Mouse (Mus musculus): ENCODE data around the gene Zfp423.
A peak's percentile ranks its signal among the peaks of the same experiment; 100 is the strongest.

Gene Zfp423

GRCm38 (mm10) chr8:87952298-87952697, 7.1 kb downstream of the Zfp423 start:
- DNase-seq (ENCODE audit: low read depth), result no peak

- peak; percentile 51 for DNase-seq (ENCODE audit: low read depth)
Measured at GRCm38 (mm10) chr8:87944225-87944934, 15.0 kb downstream of the Zfp423 start.

DNA sequence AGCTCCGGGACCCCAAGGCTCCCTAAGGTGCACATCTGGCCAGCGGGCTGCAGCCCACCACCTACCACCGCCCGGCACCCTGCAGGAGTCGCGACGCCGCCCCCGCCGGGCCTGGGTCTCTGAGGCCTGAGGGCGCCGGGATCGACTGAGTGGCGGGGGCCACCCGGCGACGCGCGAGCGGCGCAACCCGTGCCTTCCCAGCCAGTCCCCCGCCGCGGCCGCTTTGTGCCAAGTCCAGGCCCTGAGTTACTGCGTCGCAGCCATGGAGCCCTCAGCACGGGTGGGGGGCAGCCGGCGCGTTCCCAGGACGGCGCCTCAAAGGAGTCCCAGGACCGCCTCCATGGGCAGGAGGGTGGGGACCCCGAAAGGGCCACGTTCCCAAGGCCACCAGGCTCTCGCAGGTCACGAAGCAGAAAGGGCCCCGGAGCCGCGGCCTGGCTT, 15.7 kb downstream of the Zfp423 start:
- no peak for DNase-seq (ENCODE audit: low read depth)

GRCm38 (mm10) chr8:87940646-87941045, 18.7 kb downstream of the Zfp423 start:
- no peak for DNase-seq (ENCODE audit: low read depth)

DNA sequence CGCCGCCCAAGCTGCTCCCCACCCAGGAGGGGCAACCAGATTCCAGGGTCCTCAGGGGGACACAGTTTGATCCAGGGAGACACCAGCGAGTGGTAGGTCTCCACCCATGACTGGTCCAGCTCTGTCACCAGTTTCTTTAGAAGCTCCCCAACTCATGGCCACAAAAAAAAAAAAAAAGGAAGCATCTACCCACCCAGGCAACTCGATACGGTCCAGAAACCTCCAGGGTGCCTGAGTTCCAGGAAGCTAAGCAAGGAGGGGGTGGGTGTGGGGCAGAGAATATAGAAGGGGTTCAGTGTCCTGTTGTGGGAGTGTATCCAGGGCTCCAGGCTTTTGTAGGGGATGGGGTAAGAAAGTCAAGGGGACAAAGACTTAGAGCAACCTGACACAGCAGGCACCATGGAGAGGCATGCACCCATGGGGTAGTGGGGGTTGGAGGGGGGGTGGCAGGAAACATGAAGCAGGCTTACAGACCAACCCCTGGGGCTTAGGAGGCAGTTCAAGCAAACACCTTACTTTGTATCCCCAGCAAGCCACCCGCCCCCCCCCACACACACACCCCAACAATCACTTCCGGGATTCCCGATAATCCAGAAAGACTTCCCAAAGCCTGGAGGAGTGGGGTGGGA, 20.0 kb downstream of the Zfp423 start:
- DNase-seq (ENCODE audit: low read depth), result peak; percentile 27

GRCm38 (mm10) chr8:87938351-87939232, 20.8 kb downstream of the Zfp423 start:
- DNase-seq (ENCODE audit: low read depth), result no peak

- DNase-seq (ENCODE audit: low read depth), result no peak
Measured at GRCm38 (mm10) chr8:87937211-87937610, 22.2 kb downstream of the Zfp423 start.

- DNase-seq (ENCODE audit: low read depth), result no peak
Measured at GRCm38 (mm10) chr8:87935088-87935680, 24.2 kb downstream of the Zfp423 start.

GRCm38 (mm10) chr8:87934175-87934574, 25.2 kb downstream of the Zfp423 start:
- no peak for DNase-seq (ENCODE audit: low read depth)

DNA sequence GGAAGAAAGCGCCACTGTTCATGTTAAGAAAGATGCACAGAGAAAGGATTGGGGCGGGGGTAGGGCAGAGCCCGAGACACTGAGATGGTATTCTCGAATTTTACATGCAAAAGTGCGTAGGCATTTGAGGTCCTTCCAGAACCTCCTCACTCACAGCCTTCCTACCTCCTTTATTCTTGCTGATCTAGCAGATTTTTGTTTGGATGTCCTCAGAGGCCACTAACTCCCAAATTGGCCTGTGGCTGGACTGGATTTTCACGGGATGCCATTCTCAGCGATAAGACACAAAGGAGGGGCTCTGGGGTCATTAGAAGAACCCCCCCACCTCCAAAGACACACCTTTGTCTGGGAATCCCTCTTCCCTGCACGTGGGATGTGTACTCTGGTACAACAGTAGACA, 25.6 kb downstream of the Zfp423 start:
- no peak for DNase-seq (ENCODE audit: low read depth)

GRCm38 (mm10) chr8:87928857-87929256, 30.5 kb downstream of the Zfp423 start:
- DNase-seq (ENCODE audit: low read depth), result no peak

DNA sequence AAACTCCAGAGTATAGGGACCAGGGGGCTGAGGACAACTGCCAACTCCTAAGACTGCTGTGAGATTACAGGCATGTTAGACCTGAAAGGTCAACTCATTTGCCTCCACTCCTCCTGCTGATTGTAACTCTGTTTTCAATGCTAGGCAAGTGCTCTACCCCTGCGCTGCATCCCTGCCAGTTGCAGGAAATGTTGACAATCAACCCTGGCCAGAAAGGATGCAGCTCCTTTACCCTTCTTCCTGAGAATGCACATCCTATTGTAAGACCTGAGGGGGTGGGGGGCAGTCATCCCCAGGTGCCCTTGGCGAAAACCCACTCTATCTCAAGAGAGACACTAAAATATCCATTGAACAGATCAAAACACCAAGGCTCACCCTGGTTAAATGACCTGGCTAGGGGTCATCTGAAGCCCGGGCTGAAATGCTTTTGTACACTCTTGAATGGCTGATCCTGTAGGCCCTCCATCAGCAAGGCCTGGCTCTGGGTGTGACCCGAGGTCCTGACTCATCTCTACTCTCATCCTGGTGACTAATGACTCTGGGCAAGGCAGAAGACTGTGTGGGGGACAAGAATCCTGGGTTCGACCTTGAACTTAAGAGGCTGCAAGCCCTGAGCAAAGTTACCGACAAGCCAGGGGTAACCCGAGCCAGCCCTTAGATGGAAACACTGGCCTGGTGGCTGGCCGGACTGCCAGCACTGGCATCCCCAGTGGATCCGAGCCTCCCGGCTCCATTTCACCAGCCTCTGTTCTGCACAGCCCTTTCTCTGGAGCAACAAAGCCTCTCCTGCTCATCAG, 32.2 kb downstream of the Zfp423 start:
- DNase-seq (ENCODE audit: low read depth), result peak; percentile 93

GRCm38 (mm10) chr8:87926098-87926890, 33.1 kb downstream of the Zfp423 start:
- peak; percentile 62 for DNase-seq (ENCODE audit: low read depth)

- DNase-seq (ENCODE audit: low read depth), result no peak
Measured at GRCm38 (mm10) chr8:87922936-87923335, 36.5 kb downstream of the Zfp423 start.

- DNase-seq (ENCODE audit: low read depth), result no peak
Measured at GRCm38 (mm10) chr8:87922446-87922845, 36.9 kb downstream of the Zfp423 start.

- DNase-seq (ENCODE audit: low read depth), result no peak
Measured at GRCm38 (mm10) chr8:87918004-87918403, 41.4 kb downstream of the Zfp423 start.

- DNase-seq (ENCODE audit: low read depth), result no peak
Measured at GRCm38 (mm10) chr8:87915763-87916162, 43.6 kb downstream of the Zfp423 start.

DNA sequence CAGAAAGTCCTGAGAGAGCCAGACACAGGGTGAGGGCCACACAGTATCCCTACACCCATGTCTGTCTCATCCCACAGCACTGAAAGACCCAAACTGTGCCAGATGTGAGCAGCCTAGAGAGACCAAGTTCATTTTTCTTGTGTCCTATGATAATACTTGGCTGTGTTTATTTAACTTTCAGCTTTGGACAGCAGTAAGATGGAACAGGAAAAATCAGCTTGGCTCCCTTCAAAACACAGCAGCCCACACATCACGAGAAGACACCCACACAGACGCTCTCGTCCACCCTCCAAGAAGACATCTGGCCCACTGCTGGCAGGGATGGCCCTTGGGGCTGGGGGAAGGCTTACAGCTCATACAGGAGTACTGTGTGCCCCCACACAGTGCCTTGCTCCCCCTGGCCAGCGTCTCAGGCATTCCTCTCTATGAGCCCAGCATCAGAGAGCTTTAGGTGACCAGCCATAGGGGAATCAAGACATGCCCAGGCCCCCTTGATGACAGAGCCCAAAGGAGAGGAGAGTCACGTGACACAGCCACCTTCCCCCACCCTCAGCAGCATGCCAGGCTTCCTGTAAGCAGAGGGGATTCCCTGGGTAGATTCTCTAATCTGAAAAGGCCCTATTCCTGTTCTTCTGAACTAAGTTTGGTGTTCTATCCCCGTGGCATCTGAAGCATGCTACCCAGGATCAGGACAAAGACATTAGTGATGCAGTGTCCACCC, 45.0 kb downstream of the Zfp423 start:
- DNase-seq (ENCODE audit: low read depth), result no peak

- DNase-seq (ENCODE audit: low read depth), result no peak
Measured at GRCm38 (mm10) chr8:87908940-87909339, 50.5 kb downstream of the Zfp423 start.

- no peak for DNase-seq (ENCODE audit: low read depth)
Measured at GRCm38 (mm10) chr8:87905404-87905803, 54.0 kb downstream of the Zfp423 start.
